Mouse (Mus musculus) olfactory bulb, adult 2 months (tissue): ENCODE results near the gene Agbl5.

ENCODE experiments used
- CTCF ChIP-seq: fragments of 200-500 bp; IDR thresholded peaks from 2 replicates; pipeline ENCODE4 v1.5.1; 2012; ENCODE audit warnings: low read depth, mild to moderate bottlenecking, low read length, moderate library complexity; ENCODE audit not compliant: insufficient read depth
- POLR2A ChIP-seq: fragments of 200-500 bp; IDR thresholded peaks from 2 replicates; pipeline ENCODE4 v1.6.1; 2012; ENCODE audit warnings: mild to moderate bottlenecking, low read depth, low read length, moderate library complexity; ENCODE audit not compliant: insufficient read depth

- 0 out of 2 replicates have a peak, but pooled peaks have one; percentile 13 for TF ChIP-seq CTCF
- TF ChIP-seq POLR2A, result no peak
Observed at GRCm38 (mm10) chr5:30944956-30945781, 56.7 kb downstream of the Agbl5 start, which contains the start of gene Cgref1.
